Comparison of ENCODE assay signal across 13 mouse cellular contexts in genomic region chr2:171816685-171817419, GRCm38 (mm10).
A peak's percentile ranks its signal among the peaks of the same experiment; 100 is the strongest.
DNase-seq lines count a peak whose midpoint lies in the region; ATAC-seq and TF ChIP-seq lines count a peak whose summit lies in the region.
"Had no signal": no experiment of that assay in that cellular context is flagged by ENCODE, and none has a peak within 500 bp of the region (broad histone marks: within the 10 kb centered on the region; RNA-seq: fewer than 3 reads in every experiment).

No protein-coding gene starts in this region.

- ATAC-seq in intestine, embryonic 16.5 days = peak; percentile 23; the same call in 1 of the 2 replicates
- ATAC-seq in intestine, embryonic 15.5 days = no peak
- peak; percentile 20; the same call in 1 of the 2 replicates for ATAC-seq in midbrain, embryonic 14.5 days (ENCODE audit: low FRiP score, low TSS enrichment)
- no peak for ATAC-seq in midbrain, embryonic 16.5 days
- peak; percentile 94 for ATAC-seq in forebrain, postnatal 0 days
- ATAC-seq in neural tube, embryonic 14.5 days (ENCODE audit: low read depth) = 0 out of 2 replicates have a peak, but pooled peaks have one; percentile 31
- ATAC-seq in liver, postnatal 0 days = no peak
- no peak for ATAC-seq in inflammation-experienced regulatory T-cells, adult 6 months
- ATAC-seq: CD4-positive, CD25-positive, alpha-beta regulatory T cell, adult 4 months had no signal

- H3K4me3 ChIP-seq in intestine, embryonic 16.5 days (ENCODE audit: low read length) = no peak overlapping the region
- no peak overlapping the region for H3K4me3 ChIP-seq in intestine, embryonic 15.5 days (replicated peaks)
- H3K4me3 ChIP-seq in midbrain, embryonic 14.5 days (replicated peaks; ENCODE audit: low read depth, low read length) = no peak overlapping the region
- H3K4me3 ChIP-seq in midbrain, embryonic 16.5 days (ENCODE audit: low read depth, low read length) = no peak overlapping the region
- H3K4me3 ChIP-seq in forebrain, postnatal 0 days (ENCODE audit: low read depth, low read length) = no peak overlapping the region
- no peak overlapping the region for H3K4me3 ChIP-seq in neural tube, embryonic 14.5 days (ENCODE audit: low read depth, low read length)
- no peak overlapping the region for H3K4me3 ChIP-seq in liver, postnatal 0 days (ENCODE audit: low read depth, low read length)
- H3K4me3 ChIP-seq: gastrocnemius, adult 2 months; myocyte had no signal

- H3K4me2 ChIP-seq in intestine, embryonic 16.5 days (ENCODE audit: low read depth, low read length) = no peak overlapping the region
- no peak overlapping the region for H3K4me2 ChIP-seq in intestine, embryonic 15.5 days (replicated peaks)
- no peak overlapping the region for H3K4me2 ChIP-seq in midbrain, embryonic 14.5 days (ENCODE audit: low read length)
- no peak overlapping the region for H3K4me2 ChIP-seq in midbrain, embryonic 16.5 days (ENCODE audit: low read length)
- H3K4me2 ChIP-seq in forebrain, postnatal 0 days (ENCODE audit: low read depth) = no peak overlapping the region
- H3K4me2 ChIP-seq in neural tube, embryonic 14.5 days (ENCODE audit: low read depth, low read length) = no peak overlapping the region
- no peak overlapping the region for H3K4me2 ChIP-seq in liver, postnatal 0 days (ENCODE audit: low read depth, low read length)
- H3K4me2 ChIP-seq: heart, embryonic 11.5 days had no signal

- peak; percentile 23 for DNase-seq in midbrain, embryonic 14.5 days
- peak; percentile 86 for DNase-seq in forebrain, postnatal 0 days
- DNase-seq in liver, postnatal 0 days = no peak
- DNase-seq: gastrocnemius, adult 2 months had no signal

- no peak for TF ChIP-seq CTCF in forebrain, postnatal 0 days (IDR thresholded peaks at IDR 0.05; ENCODE audit: low read depth)
- no peak for TF ChIP-seq CTCF in liver, postnatal 0 days (IDR thresholded peaks at IDR 0.05; ENCODE audit: low read depth)

- no peaks in the 10 kb centered on the region for H3K9me3 ChIP-seq in intestine, embryonic 16.5 days (ENCODE audit: control insufficient read depth, low read length)
- no peaks in the 10 kb centered on the region for H3K9me3 ChIP-seq in intestine, embryonic 15.5 days
- H3K9me3 ChIP-seq in midbrain, embryonic 14.5 days (ENCODE audit: control insufficient read depth, low read length) = no peaks in the 10 kb centered on the region
- no peaks in the 10 kb centered on the region for H3K9me3 ChIP-seq in midbrain, embryonic 16.5 days (replicated peaks; ENCODE audit: control insufficient read depth, low read length, poor library complexity, severe bottlenecking)
- no peaks in the 10 kb centered on the region for H3K9me3 ChIP-seq in forebrain, postnatal 0 days (ENCODE audit: low read length)
- no peaks in the 10 kb centered on the region for H3K9me3 ChIP-seq in neural tube, embryonic 14.5 days (ENCODE audit: control insufficient read depth, low read length)
- no peaks in the 10 kb centered on the region for H3K9me3 ChIP-seq in liver, postnatal 0 days (ENCODE audit: low read length)

- H3K4me1 ChIP-seq in intestine, embryonic 16.5 days (ENCODE audit: control insufficient read depth, insufficient read depth, low read length) = no peaks in the 10 kb centered on the region
- H3K4me1 ChIP-seq in intestine, embryonic 15.5 days (replicated peaks) = no peaks in the 10 kb centered on the region
- H3K4me1 ChIP-seq in midbrain, embryonic 14.5 days (ENCODE audit: control insufficient read depth, insufficient read depth, low read length) = no peaks in the 10 kb centered on the region
- no peaks in the 10 kb centered on the region; the same call in 1 of the 2 replicates for H3K4me1 ChIP-seq in midbrain, embryonic 16.5 days (ENCODE audit: control insufficient read depth, insufficient read depth, low read length)
- H3K4me1 ChIP-seq in forebrain, postnatal 0 days (ENCODE audit: insufficient read depth) = peaks cover 6% of the 10 kb centered on the region; the same call in 1 of the 2 replicates
- no peaks in the 10 kb centered on the region for H3K4me1 ChIP-seq in neural tube, embryonic 14.5 days (ENCODE audit: control insufficient read depth, insufficient read depth, low read length)
- H3K4me1 ChIP-seq in liver, postnatal 0 days (ENCODE audit: insufficient read depth) = no peaks in the 10 kb centered on the region

- H3K27ac ChIP-seq in intestine, embryonic 16.5 days (ENCODE audit: low read length) = no peak overlapping the region
- no peak overlapping the region for H3K27ac ChIP-seq in intestine, embryonic 15.5 days
- no peak overlapping the region for H3K27ac ChIP-seq in midbrain, embryonic 14.5 days (replicated peaks; ENCODE audit: low read depth, low read length)
- no peak overlapping the region for H3K27ac ChIP-seq in midbrain, embryonic 16.5 days (ENCODE audit: low read length)
- 0 out of 2 replicates have a peak overlapping the region, but pooled peaks have one; percentile 21 for H3K27ac ChIP-seq in forebrain, postnatal 0 days (ENCODE audit: low read depth, low read length)
- H3K27ac ChIP-seq in neural tube, embryonic 14.5 days (ENCODE audit: low read depth, low read length) = no peak overlapping the region
- H3K27ac ChIP-seq in liver, postnatal 0 days (ENCODE audit: low read depth) = no peak overlapping the region
- H3K27ac ChIP-seq: gastrocnemius, adult 2 months; macrophage had no signal

- TF ChIP-seq EP300 in liver, postnatal 0 days (IDR thresholded peaks at IDR 0.05; ENCODE audit: low read depth) = no peak

- no peaks in the 10 kb centered on the region for H3K27me3 ChIP-seq in intestine, embryonic 16.5 days (replicated peaks; ENCODE audit: control insufficient read depth, insufficient read depth, low read length)
- no peaks in the 10 kb centered on the region for H3K27me3 ChIP-seq in intestine, embryonic 15.5 days (replicated peaks)
- no peaks in the 10 kb centered on the region for H3K27me3 ChIP-seq in midbrain, embryonic 14.5 days (ENCODE audit: control insufficient read depth, insufficient read depth, low read length)
- no peaks in the 10 kb centered on the region for H3K27me3 ChIP-seq in midbrain, embryonic 16.5 days (ENCODE audit: control insufficient read depth, insufficient read depth, low read depth, low read length)
- no peaks in the 10 kb centered on the region for H3K27me3 ChIP-seq in forebrain, postnatal 0 days (ENCODE audit: insufficient read depth, low read length)
- H3K27me3 ChIP-seq in neural tube, embryonic 14.5 days (ENCODE audit: control insufficient read depth, insufficient read depth, low read length) = no peaks in the 10 kb centered on the region
- H3K27me3 ChIP-seq in liver, postnatal 0 days (ENCODE audit: insufficient read depth, low read length) = no peaks in the 10 kb centered on the region

- no peaks in the 10 kb centered on the region for H3K36me3 ChIP-seq in intestine, embryonic 16.5 days (ENCODE audit: control insufficient read depth, insufficient read depth, low read length)
- H3K36me3 ChIP-seq in intestine, embryonic 15.5 days = no peaks in the 10 kb centered on the region
- no peaks in the 10 kb centered on the region for H3K36me3 ChIP-seq in midbrain, embryonic 14.5 days (ENCODE audit: control insufficient read depth, insufficient read depth, low read length)
- H3K36me3 ChIP-seq in midbrain, embryonic 16.5 days (ENCODE audit: control insufficient read depth, insufficient read depth, low read length) = no peaks in the 10 kb centered on the region
- H3K36me3 ChIP-seq in forebrain, postnatal 0 days (ENCODE audit: insufficient read depth) = no peaks in the 10 kb centered on the region
- no peaks in the 10 kb centered on the region for H3K36me3 ChIP-seq in neural tube, embryonic 14.5 days (ENCODE audit: control insufficient read depth, insufficient read depth, low read length)
- no peaks in the 10 kb centered on the region for H3K36me3 ChIP-seq in liver, postnatal 0 days (replicated peaks; ENCODE audit: insufficient read depth, low read length)

- 68% methylated on average over 10 of the region's 10 CpGs for WGBS in intestine, embryonic 16.5 days
- WGBS in intestine, embryonic 15.5 days = 69% methylated on average over 10 of the region's 10 CpGs
- WGBS in midbrain, embryonic 14.5 days = 83% methylated on average over 10 of the region's 10 CpGs
- 85% methylated on average over 10 of the region's 10 CpGs for WGBS in midbrain, embryonic 16.5 days
- WGBS in forebrain, postnatal 0 days = 73% methylated on average over 10 of the region's 10 CpGs
- WGBS in neural tube, embryonic 14.5 days = 81% methylated on average over 9 of the region's 10 CpGs
- WGBS in liver, postnatal 0 days (ENCODE audit: insufficient replicate concordance) = 83% methylated on average over 10 of the region's 10 CpGs

- H3K9ac ChIP-seq in intestine, embryonic 16.5 days (ENCODE audit: low read depth, low read length) = no peak overlapping the region
- no peak overlapping the region for H3K9ac ChIP-seq in intestine, embryonic 15.5 days
- H3K9ac ChIP-seq in midbrain, embryonic 14.5 days (replicated peaks; ENCODE audit: low read length) = no peak overlapping the region
- no peak overlapping the region for H3K9ac ChIP-seq in midbrain, embryonic 16.5 days (ENCODE audit: low read depth, low read length)
- H3K9ac ChIP-seq in forebrain, postnatal 0 days = no peak overlapping the region
- H3K9ac ChIP-seq in neural tube, embryonic 14.5 days (replicated peaks; ENCODE audit: low read depth, low read length) = no peak overlapping the region
- H3K9ac ChIP-seq in liver, postnatal 0 days (replicated peaks) = no peak overlapping the region

Comparison
In these comparisons a context has a peak if more than half of its experiments do, and no peak if none do; other contexts are left out.
1. ATAC-seq: peak in intestine, embryonic 16.5 days (single experiment), midbrain, embryonic 14.5 days (single experiment), forebrain, postnatal 0 days (single experiment) and neural tube, embryonic 14.5 days (single experiment); none in intestine, embryonic 15.5 days (single experiment), midbrain, embryonic 16.5 days (single experiment), liver, postnatal 0 days (single experiment) and inflammation-experienced regulatory T-cells, adult 6 months (single experiment).